Mouse (Mus musculus): ENCODE results near the gene Adam33. TPM values are rescaled to one million over a fixed set of nuclear protein-coding genes. Genes with fewer than 3 reads are reported as not detected.
A peak's percentile ranks its signal among the peaks of the same experiment; 100 is the strongest.

Gene Adam33
- total and polyA plus RNA-seq, 3 experiments, result 0.73 to 10.0 (median 1.6) TPM

- TF ChIP-seq EP300 (IDR thresholded peaks at IDR 0.05; ENCODE audit: insufficient read depth, low read depth, low read length) (peak; percentile 97), CTCF (IDR thresholded peaks at IDR 0.05) (no peak), POLR2A (IDR thresholded peaks at IDR 0.05; ENCODE audit: insufficient read depth, low read depth, low read length) (no peak; the same call in 1 of the 2 replicates)
- peak overlapping the region; percentile 22; the same call in 1 of the 2 replicates for H3K9ac ChIP-seq (ENCODE audit: low read depth, low read length)
- WGBS, result 23% methylated on average over 9 of the region's 9 CpGs
- H3K27me3 ChIP-seq (ENCODE audit: control insufficient read depth, insufficient read depth, low read length), result no peaks in the 10 kb centered on the region
- H3K79me2 ChIP-seq (replicated peaks; ENCODE audit: control insufficient read depth, insufficient read depth, low read length), result no peaks in the 10 kb centered on the region
- no peak overlapping the region for H3K4me3 ChIP-seq
- peak overlapping the region; percentile 86 for H3K27ac ChIP-seq
- DNase-seq, result peak; percentile 68 to 80
- intact Hi-C loops (cut with DNase I), result loop anchor here (2.0 kb wide), 1 partner anchor 29 kb away; no protein-coding TSS in a partner anchor
- peaks cover 11% of the 10 kb centered on the region for H3K4me1 ChIP-seq (ENCODE audit: control insufficient read depth, insufficient read depth, low read length)
- peaks cover 3% of the 10 kb centered on the region; the same call in 1 of the 2 replicates for H3K36me3 ChIP-seq (ENCODE audit: control insufficient read depth, insufficient read depth, low read length)
Measured at GRCm38 (mm10) chr2:131096101-131096795, 32.6 kb upstream of the Adam33 start.

- TF ChIP-seq POLR2A (IDR thresholded peaks at IDR 0.05; ENCODE audit: insufficient read depth, low read depth, low read length), result no peak
- peak; percentile 83; the same call in 1 of the 2 replicates for TF ChIP-seq EP300 (IDR thresholded peaks at IDR 0.05; ENCODE audit: insufficient read depth, low read depth, low read length)
- no peak; the same call in 1 of the 2 replicates for TF ChIP-seq CTCF (IDR thresholded peaks at IDR 0.05)
- Histone ChIP-seq H3K4me1 (ENCODE audit: control insufficient read depth, insufficient read depth, low read length) (peaks cover 15% of the 10 kb centered on the region), H3K9ac (ENCODE audit: low read depth, low read length) (no peak overlapping the region), H3K79me2 (replicated peaks; ENCODE audit: control insufficient read depth, insufficient read depth, low read length) (no peaks in the 10 kb centered on the region), H3K27ac (peak overlapping the region; percentile 86), H3K4me3 (no peak overlapping the region), H3K27me3 (ENCODE audit: control insufficient read depth, insufficient read depth, low read length) (no peaks in the 10 kb centered on the region), H3K36me3 (ENCODE audit: control insufficient read depth, insufficient read depth, low read length) (peaks cover 3% of the 10 kb centered on the region; the same call in 1 of the 2 replicates)
- peak; percentile 83 to 87 for DNase-seq
- intact Hi-C loops (cut with DNase I), result loop anchor here (1.0 kb wide), 4 partner anchors 47 to 321 kb away; partner anchors contain the start of gene 1700037H04Rik
- WGBS, result 0% methylated on average over 1 of the region's 1 CpGs
Measured at GRCm38 (mm10) chr2:131094823-131095222, 31.2 kb upstream of the Adam33 start.

GRCm38 (mm10) chr2:131093577-131093976, 30.0 kb upstream of the Adam33 start:
- Histone ChIP-seq H3K27ac (no peak overlapping the region), H3K27me3 (ENCODE audit: control insufficient read depth, insufficient read depth, low read length) (no peaks in the 10 kb centered on the region), H3K9ac (ENCODE audit: low read depth, low read length) (no peak overlapping the region), H3K4me1 (ENCODE audit: control insufficient read depth, insufficient read depth, low read length) (peaks cover 15% of the 10 kb centered on the region), H3K4me3 (no peak overlapping the region), H3K79me2 (replicated peaks; ENCODE audit: control insufficient read depth, insufficient read depth, low read length) (no peaks in the 10 kb centered on the region), H3K36me3 (ENCODE audit: control insufficient read depth, insufficient read depth, low read length) (peaks cover 3% of the 10 kb centered on the region; the same call in 1 of the 2 replicates)
- intact Hi-C loops (cut with DNase I), result no loop called here
- DNase-seq, result peak in 1 of 2 experiments; percentile 0
- TF ChIP-seq EP300 (IDR thresholded peaks at IDR 0.05; ENCODE audit: insufficient read depth, low read depth, low read length) (no peak), POLR2A (IDR thresholded peaks at IDR 0.05; ENCODE audit: insufficient read depth, low read depth, low read length) (no peak), CTCF (IDR thresholded peaks at IDR 0.05) (no peak)
- WGBS, result 82% methylated on average over 5 of the region's 5 CpGs

GRCm38 (mm10) chr2:131090852-131091251, 27.2 kb upstream of the Adam33 start:
- H3K27ac ChIP-seq, result peak overlapping the region; percentile 41
- 32% methylated on average over 3 of the region's 3 CpGs for WGBS

GRCm38 (mm10) chr2:131089634-131090033, 26.0 kb upstream of the Adam33 start:
- intact Hi-C loops (cut with DNase I), result no loop called here
- H3K9ac ChIP-seq (ENCODE audit: low read depth, low read length), result no peak overlapping the region
- no peak overlapping the region for H3K27ac ChIP-seq
- H3K4me1 ChIP-seq (ENCODE audit: control insufficient read depth, insufficient read depth, low read length), result peaks cover 4% of the 10 kb centered on the region
- TF ChIP-seq POLR2A (IDR thresholded peaks at IDR 0.05; ENCODE audit: insufficient read depth, low read depth, low read length) (no peak), EP300 (IDR thresholded peaks at IDR 0.05; ENCODE audit: insufficient read depth, low read depth, low read length) (no peak), CTCF (IDR thresholded peaks at IDR 0.05) (no peak)
- peak; percentile 23 to 34 for DNase-seq
- H3K27me3 ChIP-seq (ENCODE audit: control insufficient read depth, insufficient read depth, low read length), result no peaks in the 10 kb centered on the region
- no peaks in the 10 kb centered on the region for H3K36me3 ChIP-seq (ENCODE audit: control insufficient read depth, insufficient read depth, low read length)
- H3K4me3 ChIP-seq, result no peak overlapping the region
- 89% methylated on average over 1 of the region's 1 CpGs for WGBS
- H3K79me2 ChIP-seq (replicated peaks; ENCODE audit: control insufficient read depth, insufficient read depth, low read length), result no peaks in the 10 kb centered on the region

More at GRCm38 (mm10) chr2:131090852-131091251, 27.2 kb upstream of the Adam33 start:
- Histone ChIP-seq H3K4me1 (ENCODE audit: control insufficient read depth, insufficient read depth, low read length) (peaks cover 5% of the 10 kb centered on the region), H3K9ac (ENCODE audit: low read depth, low read length) (no peak overlapping the region), H3K36me3 (ENCODE audit: control insufficient read depth, insufficient read depth, low read length) (peaks cover 2% of the 10 kb centered on the region; the same call in 1 of the 2 replicates), H3K4me3 (no peak overlapping the region), H3K27me3 (ENCODE audit: control insufficient read depth, insufficient read depth, low read length) (no peaks in the 10 kb centered on the region), H3K79me2 (replicated peaks; ENCODE audit: control insufficient read depth, insufficient read depth, low read length) (no peaks in the 10 kb centered on the region)
- TF ChIP-seq POLR2A (IDR thresholded peaks at IDR 0.05; ENCODE audit: insufficient read depth, low read depth, low read length) (no peak), EP300 (IDR thresholded peaks at IDR 0.05; ENCODE audit: insufficient read depth, low read depth, low read length) (0 out of 2 replicates have a peak, but pooled peaks have one; percentile 48)
- intact Hi-C loops (cut with DNase I), result no loop called here
- DNase-seq, result peak; percentile 35 to 65

- Histone ChIP-seq H3K4me1 (ENCODE audit: control insufficient read depth, insufficient read depth, low read length) (peaks cover 4% of the 10 kb centered on the region), H3K79me2 (replicated peaks; ENCODE audit: control insufficient read depth, insufficient read depth, low read length) (no peaks in the 10 kb centered on the region), H3K27me3 (ENCODE audit: control insufficient read depth, insufficient read depth, low read length) (no peaks in the 10 kb centered on the region), H3K9ac (ENCODE audit: low read depth, low read length) (no peak overlapping the region), H3K36me3 (ENCODE audit: control insufficient read depth, insufficient read depth, low read length) (no peaks in the 10 kb centered on the region), H3K4me3 (no peak overlapping the region), H3K27ac (no peak overlapping the region)
- no peak for DNase-seq
- 56% methylated on average over 4 of the region's 4 CpGs for WGBS
- intact Hi-C loops (cut with DNase I), result no loop called here
- TF ChIP-seq POLR2A (IDR thresholded peaks at IDR 0.05; ENCODE audit: insufficient read depth, low read depth, low read length) (no peak), EP300 (IDR thresholded peaks at IDR 0.05; ENCODE audit: insufficient read depth, low read depth, low read length) (no peak), CTCF (IDR thresholded peaks at IDR 0.05) (no peak)
Measured at GRCm38 (mm10) chr2:131088581-131088980, 25.0 kb upstream of the Adam33 start.
